Mouse (Mus musculus) subcutaneous adipose tissue, adult 2 months (tissue): Measurements from ENCODE around the gene Mpped2. TPM values are rescaled to one million over a fixed set of nuclear protein-coding genes. Genes with fewer than 3 reads are reported as not detected.

Experiments
- polyA plus RNA-seq: library from polyadenylated mRNA; depleted of rRNA; stranded (reverse); fragments of >200 nt; gene quantifications from 2 replicates; pipeline ENCODE4 v1.2.3, GENCODE M21; 2012; ENCODE audit warnings: low replicate concordance; rRNA removed

The Mpped2 gene
- 0.06 and 0.21 TPM in 2 replicates for polyA plus RNA-seq

GRCm38 (mm10) chr2:106692783-106693701, at the start of gene Mpped2:
TSS of gene Mpped2 (plus strand) at chr2:106693269.

